Mouse (Mus musculus) kidney, embryonic 15.5 days (tissue): ENCODE results near the gene Pdzd2. TPM values are rescaled to one million over a fixed set of nuclear protein-coding genes. Genes with fewer than 3 reads are reported as not detected.

Experiments used
- ATAC-seq: fragments of 200-750 bp; cut with Nextera tagmentation; replicated peaks from 2 replicates; pipeline ENCODE4 v1.8.0; 2017; ENCODE audit warnings: moderate TSS enrichment; ENCODE audit not compliant: low FRiP score
- H3K27ac ChIP-seq: fragments of 300-500 bp; sonication (generic); 2 replicates; pipeline ENCODE4 v1.5.1; 2015; ENCODE audit warnings: mild to moderate bottlenecking, inconsistent platforms
- H3K27me3 ChIP-seq: fragments of 300-500 bp; sonication (generic); 2 replicates; pipeline ENCODE4 v1.6.1; 2015; ENCODE audit warnings: inconsistent platforms
- H3K36me3 ChIP-seq: fragments of 300-500 bp; sonication (generic); 2 replicates; pipeline ENCODE4 v1.6.1; 2015; ENCODE audit warnings: inconsistent platforms
- H3K4me1 ChIP-seq: fragments of 300-500 bp; sonication (generic); 2 replicates; pipeline ENCODE4 v1.6.1; 2015; ENCODE audit warnings: inconsistent platforms
- H3K4me2 ChIP-seq: fragments of 300-500 bp; sonication (generic); 2 replicates; pipeline ENCODE4 v1.6.1; 2015; ENCODE audit warnings: moderate library complexity, mild to moderate bottlenecking, inconsistent platforms
- H3K4me3 ChIP-seq: fragments of 300-500 bp; sonication (generic); replicated peaks from 2 replicates; pipeline ENCODE4 v1.5.1; 2015; ENCODE audit warnings: mild to moderate bottlenecking, inconsistent platforms
- H3K9ac ChIP-seq: fragments of 300-500 bp; sonication (generic); 2 replicates; pipeline ENCODE4 v1.6.1; 2015; ENCODE audit warnings: mild to moderate bottlenecking, inconsistent platforms
- H3K9me3 ChIP-seq: fragments of 300-500 bp; sonication (generic); replicated peaks from 2 replicates; pipeline ENCODE4 v1.6.1; 2016; ENCODE audit warnings: inconsistent platforms
- WGBS: fragments of 180-500 bp; shearing (Covaris S2); methylation state at CpG from one replicate; pipeline ENCODE4 v1.1.7; 2015; ENCODE audit warnings: mixed read lengths; 5-methylcytosine and 5-hydroxymethylcytosine counted together
- polyA plus RNA-seq: library from polyadenylated mRNA; unstranded; fragments of >200 nt; fragmentation: Nextera tagmentation; extraction: Ambion mirVana; gene quantifications from 2 replicates; pipeline ENCODE4 v1.2.1, GENCODE M21; 2015

The Pdzd2 gene
- polyA plus RNA-seq, 1 experiment from 2014 or later: 41.3 TPM

DNA sequence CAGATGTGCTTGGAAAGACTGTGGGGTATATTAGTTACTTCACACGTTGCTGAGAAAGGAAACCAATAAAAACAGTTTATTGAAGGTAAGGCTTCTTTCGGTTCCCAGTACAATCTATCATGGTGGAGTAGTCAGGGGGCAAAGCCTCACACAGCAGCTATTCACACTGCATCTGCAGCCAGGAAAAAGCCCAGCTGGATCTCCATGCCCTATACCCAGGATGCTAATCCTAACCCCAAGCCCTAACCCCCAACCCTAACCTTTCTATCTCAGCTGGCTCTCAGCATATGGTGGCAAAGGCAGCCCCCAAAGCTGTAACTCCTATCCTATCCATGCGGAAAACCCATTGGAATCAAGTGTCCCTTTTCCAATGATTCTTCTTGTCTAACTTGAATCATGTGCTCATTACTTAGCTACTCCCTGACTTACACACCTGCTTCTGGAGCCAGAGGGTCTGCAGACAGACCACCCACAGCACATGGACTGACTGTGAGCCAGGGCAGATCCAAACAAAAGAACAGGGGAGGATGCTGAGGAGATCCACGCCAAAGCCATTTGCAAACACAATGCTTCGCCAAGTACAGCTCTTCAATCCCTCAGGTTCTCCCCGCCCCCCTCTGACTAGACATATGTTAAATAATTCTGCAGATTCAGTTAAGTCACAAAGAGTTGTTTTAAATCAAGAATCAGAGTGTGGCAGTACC lies 83.6 kb downstream of the Pdzd2 start:
- Histone ChIP-seq H3K9me3 (no peaks in the 10 kb centered on the region), H3K9ac (no peak overlapping the region), H3K4me1 (peaks cover 13% of the 10 kb centered on the region; the same call in 1 of the 2 replicates), H3K4me2 (no peak overlapping the region), H3K4me3 (no peak overlapping the region), H3K27ac (no peak overlapping the region), H3K27me3 (no peaks in the 10 kb centered on the region), H3K36me3 (no peaks in the 10 kb centered on the region)
- ATAC-seq: peak; percentile 15; the same call in 1 of the 2 replicates
- 47% methylated on average over 6 of the region's 6 CpGs for WGBS

DNA sequence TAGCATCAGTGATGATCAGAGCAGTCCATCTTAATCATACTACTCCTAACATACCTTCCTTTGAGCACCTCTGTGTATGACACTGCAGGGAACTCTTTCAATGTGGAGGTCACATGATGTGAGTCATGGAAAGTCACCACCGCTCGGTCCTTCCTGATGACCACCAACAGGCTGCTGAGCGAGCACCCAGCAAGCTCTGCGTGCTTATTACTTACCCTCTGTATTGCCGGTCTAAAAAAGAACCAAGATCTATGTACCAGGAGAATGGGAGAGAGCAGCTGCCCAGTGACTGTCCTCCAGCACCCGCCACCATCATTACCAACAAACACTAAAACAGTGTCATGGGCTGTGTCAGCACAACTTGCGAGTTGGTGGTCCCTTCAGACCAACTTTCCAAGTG lies 84.4 kb downstream of the Pdzd2 start:
- no peak for ATAC-seq
- WGBS: 94% methylated on average over 7 of the region's 7 CpGs
- Histone ChIP-seq H3K4me2 (no peak overlapping the region), H3K27me3 (no peaks in the 10 kb centered on the region), H3K27ac (no peak overlapping the region), H3K9ac (no peak overlapping the region), H3K36me3 (no peaks in the 10 kb centered on the region), H3K4me3 (no peak overlapping the region), H3K9me3 (no peaks in the 10 kb centered on the region), H3K4me1 (peaks cover 18% of the 10 kb centered on the region)

DNA sequence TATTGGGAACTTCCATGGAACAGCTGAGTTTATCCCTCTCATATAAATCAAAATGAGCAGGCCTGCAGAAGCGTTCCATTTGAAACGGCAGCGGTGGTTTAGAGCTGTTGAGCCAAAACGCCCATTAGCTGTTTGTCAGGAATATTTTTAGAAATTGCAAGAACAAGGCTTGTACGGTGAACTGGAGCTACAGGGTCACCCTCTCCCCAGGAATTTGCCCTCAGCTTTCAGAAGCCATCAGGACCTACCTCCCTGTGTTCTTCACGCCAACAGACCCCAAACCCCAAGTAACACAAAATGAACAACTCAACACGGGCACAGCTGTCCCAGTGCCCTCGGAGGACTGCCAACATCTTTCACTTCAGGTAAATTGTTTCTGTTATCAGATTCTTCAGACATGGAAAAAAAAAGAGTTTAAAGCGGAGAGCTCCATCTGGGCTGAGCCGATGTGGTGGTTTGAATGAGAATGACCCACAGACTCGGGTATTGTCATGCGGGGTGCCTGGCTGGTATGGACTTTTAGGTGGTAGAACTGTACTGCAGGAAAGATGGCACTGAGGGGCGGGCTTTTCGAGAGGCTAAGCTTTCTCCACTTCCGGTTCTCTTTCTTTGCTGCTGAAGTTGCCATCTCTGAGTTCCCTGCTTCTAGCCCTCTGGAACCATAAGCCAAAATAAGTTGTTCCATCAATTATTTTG lies 87.2 kb downstream of the Pdzd2 start:
- WGBS: 64% methylated on average over 15 of the region's 15 CpGs
- Histone ChIP-seq H3K27ac (peak overlapping the region; percentile 39), H3K4me2 (peak overlapping the region; percentile 26)

DNA sequence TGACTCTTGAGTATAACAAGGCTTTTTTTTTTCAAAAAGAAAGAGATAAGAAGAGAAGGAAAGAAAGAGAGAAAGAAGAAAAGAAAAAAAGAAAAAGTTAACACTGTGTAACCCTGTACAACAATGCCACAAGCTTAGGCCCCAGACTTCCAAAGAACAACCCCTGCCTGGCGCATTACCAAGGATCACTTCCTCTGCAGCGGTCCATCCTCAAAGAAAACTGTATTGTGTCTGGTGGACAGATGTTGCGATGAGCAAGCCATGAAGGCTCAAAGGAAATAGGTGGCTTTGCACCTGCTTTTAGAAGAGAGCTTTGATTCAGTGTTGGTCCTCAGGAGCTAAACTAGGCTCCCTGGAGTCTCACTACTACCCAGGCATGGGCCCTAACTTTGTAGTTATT lies 89.5 kb downstream of the Pdzd2 start:
- ATAC-seq: no peak
- Histone ChIP-seq H3K9ac (no peak overlapping the region), H3K27ac (no peak overlapping the region), H3K36me3 (no peaks in the 10 kb centered on the region), H3K27me3 (no peaks in the 10 kb centered on the region), H3K4me3 (no peak overlapping the region), H3K4me2 (no peak overlapping the region), H3K9me3 (no peaks in the 10 kb centered on the region), H3K4me1 (peaks cover 23% of the 10 kb centered on the region)
- 91% methylated on average over 3 of the region's 3 CpGs for WGBS

More for the DNA sequence above, 87.2 kb downstream of the Pdzd2 start:
- peaks cover 27% of the 10 kb centered on the region for H3K4me1 ChIP-seq
- no peaks in the 10 kb centered on the region for H3K9me3 ChIP-seq
- H3K27me3 ChIP-seq: no peaks in the 10 kb centered on the region
- H3K36me3 ChIP-seq: no peaks in the 10 kb centered on the region
- H3K4me3 ChIP-seq: no peak overlapping the region
- ATAC-seq: no peak
- H3K9ac ChIP-seq: no peak overlapping the region

DNA sequence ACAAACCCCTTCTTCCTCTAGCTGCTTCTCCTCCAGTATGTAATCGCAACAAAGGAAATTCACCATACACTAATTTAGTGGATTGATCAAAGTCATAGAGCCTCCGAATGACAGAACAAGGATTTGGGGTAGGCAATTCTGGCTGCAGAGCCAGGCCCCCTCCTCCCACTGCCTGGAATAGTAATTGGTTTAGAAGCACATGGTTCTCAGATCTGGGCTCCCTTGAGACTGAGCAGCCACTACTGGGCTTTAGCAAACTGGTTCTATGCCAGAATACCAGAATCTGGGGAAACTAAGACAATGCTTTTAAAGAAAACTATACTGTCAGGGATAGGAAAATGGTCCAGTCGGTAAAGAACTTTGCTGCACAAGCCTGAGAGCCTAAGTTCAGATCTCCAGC lies 90.0 kb downstream of the Pdzd2 start:
- no peak overlapping the region for H3K4me2 ChIP-seq
- 77% methylated on average over 3 of the region's 3 CpGs for WGBS
- no peak overlapping the region for H3K4me3 ChIP-seq
- H3K27me3 ChIP-seq: no peaks in the 10 kb centered on the region
- no peak overlapping the region for H3K9ac ChIP-seq
- no peak overlapping the region for H3K27ac ChIP-seq
- H3K36me3 ChIP-seq: no peaks in the 10 kb centered on the region
- no peak for ATAC-seq
- no peaks in the 10 kb centered on the region for H3K9me3 ChIP-seq
- peaks cover 23% of the 10 kb centered on the region for H3K4me1 ChIP-seq

DNA sequence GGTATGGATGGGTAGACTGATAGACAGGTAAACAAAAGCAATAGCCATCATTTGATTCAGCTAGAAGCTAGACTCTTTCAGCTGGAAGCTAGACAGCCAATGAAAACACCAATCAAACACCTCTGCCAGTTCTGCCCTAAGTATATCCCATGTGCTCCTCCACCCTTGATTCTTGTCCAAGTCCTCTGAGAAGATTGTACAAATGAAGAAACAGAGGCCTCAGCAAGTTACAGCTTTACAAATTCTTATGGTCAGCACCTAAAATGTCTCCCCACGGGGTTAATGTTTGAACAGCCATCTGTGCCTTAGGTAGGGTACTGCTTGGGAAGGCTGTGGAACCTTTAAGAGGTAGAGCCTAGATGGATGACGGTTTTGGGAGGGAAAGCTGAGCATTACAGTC lies 90.6 kb downstream of the Pdzd2 start:
- Histone ChIP-seq H3K4me1 (peaks cover 23% of the 10 kb centered on the region), H3K9ac (no peak overlapping the region), H3K27ac (no peak overlapping the region), H3K36me3 (no peaks in the 10 kb centered on the region), H3K4me3 (no peak overlapping the region), H3K9me3 (no peaks in the 10 kb centered on the region), H3K4me2 (no peak overlapping the region), H3K27me3 (no peaks in the 10 kb centered on the region)
- ATAC-seq: no peak
- 76% methylated on average over 2 of the region's 2 CpGs for WGBS

DNA sequence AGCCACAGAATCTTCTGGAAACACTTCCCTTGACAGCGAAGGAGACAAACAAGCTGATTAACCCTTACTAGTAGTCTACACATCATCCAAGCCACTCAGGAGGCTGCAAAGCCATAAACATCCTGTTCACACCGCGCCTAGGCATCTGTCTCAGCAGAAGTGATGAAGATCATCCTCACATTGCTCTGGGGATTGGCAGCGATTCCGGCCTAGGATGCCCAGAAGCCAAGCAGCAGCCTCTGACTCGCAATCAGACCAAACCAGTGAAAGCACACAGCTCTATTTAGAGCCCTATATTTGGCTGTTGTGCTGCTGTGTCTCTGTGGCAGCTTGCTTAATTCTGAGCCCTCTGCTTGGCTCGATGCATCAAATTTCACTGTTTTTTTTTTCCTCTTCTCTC lies 99.0 kb downstream of the Pdzd2 start:
- H3K27ac ChIP-seq: no peak overlapping the region
- no peaks in the 10 kb centered on the region for H3K27me3 ChIP-seq
- H3K36me3 ChIP-seq: no peaks in the 10 kb centered on the region
- no peak overlapping the region for H3K9ac ChIP-seq
- H3K4me3 ChIP-seq: no peak overlapping the region
- 67% methylated on average over 7 of the region's 7 CpGs for WGBS
- ATAC-seq: no peak
- no peaks in the 10 kb centered on the region for H3K9me3 ChIP-seq
- peaks cover 6% of the 10 kb centered on the region; the same call in 1 of the 2 replicates for H3K4me1 ChIP-seq
- no peak overlapping the region for H3K4me2 ChIP-seq

DNA sequence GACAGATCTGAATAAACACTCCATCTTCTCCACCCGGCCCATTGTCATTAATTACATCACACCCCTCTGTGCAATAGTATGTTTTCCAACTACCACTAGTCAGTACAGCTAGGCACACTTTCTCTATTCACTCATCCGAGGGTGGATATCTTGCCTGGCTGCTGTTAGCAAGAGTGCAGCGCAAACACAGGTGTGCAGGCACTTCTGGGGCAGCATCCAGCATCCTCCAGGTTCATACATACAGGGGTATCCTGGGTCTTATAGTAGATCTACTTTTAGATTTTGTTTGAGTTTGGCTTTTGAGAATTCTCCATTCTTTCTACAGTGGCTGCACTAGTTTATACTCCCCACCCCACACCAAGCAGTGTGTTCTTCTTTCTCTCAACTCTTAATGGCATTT lies 99.9 kb downstream of the Pdzd2 start:
- H3K4me3 ChIP-seq: no peak overlapping the region
- ATAC-seq: no peak
- no peaks in the 10 kb centered on the region for H3K9me3 ChIP-seq
- no peak overlapping the region for H3K27ac ChIP-seq
- no peaks in the 10 kb centered on the region for H3K27me3 ChIP-seq
- no peak overlapping the region for H3K4me2 ChIP-seq
- no peaks in the 10 kb centered on the region for H3K36me3 ChIP-seq
- 79% methylated on average over 3 of the region's 3 CpGs for WGBS
- peaks cover 9% of the 10 kb centered on the region for H3K4me1 ChIP-seq
- no peak overlapping the region for H3K9ac ChIP-seq

DNA sequence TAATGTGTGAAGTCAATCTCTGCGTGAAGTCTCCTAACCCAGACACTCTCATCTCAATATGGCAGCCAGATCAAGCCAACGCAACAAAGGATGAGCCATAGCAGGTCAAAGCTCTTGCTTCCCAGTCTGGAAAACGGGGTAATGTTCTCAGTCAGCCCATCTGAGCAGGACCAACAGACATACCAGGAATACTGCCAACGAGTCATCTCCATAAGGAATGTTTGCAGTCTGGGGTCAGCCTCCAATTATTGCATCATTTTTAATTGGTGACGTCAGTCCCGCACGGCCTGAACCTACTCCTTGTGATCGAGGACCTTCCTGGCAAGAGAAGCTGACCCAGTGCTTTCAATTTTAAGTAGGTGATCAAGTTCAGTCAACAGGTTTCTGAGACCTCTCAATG lies 100.5 kb downstream of the Pdzd2 start:
- WGBS: 85% methylated on average over 8 of the region's 8 CpGs
- no peak for ATAC-seq
- H3K9ac ChIP-seq: no peak overlapping the region

DNA sequence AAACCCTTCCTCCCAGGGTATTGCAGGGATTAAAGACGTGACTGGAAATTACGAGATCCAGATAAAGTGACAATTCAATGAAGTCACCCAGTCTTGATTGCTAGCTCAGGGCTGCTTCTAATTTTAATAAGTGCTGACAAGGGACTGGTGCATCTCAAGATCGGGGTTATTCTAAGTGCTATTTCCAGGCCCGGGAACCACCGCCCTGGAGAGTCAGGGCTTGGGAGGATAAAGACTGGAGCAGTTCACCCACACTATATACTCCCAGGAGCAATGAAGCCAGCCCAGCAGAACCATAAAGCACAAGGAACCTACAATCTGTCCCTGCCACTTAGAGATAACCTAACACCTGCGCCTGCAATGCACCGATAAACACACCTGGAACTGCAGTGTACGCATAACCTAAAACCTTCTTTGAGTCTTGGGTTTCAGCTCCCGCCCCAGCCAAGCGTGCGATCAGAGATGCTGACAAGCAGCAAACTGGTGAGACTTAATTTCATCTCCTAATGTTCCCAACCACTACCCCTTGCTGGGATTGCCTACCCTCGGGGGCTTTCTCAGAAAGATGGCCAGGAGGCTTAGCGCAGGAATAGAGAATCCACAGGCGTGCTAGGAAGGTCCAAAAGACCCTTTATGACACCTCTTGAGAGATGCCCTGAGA lies 101.2 kb downstream of the Pdzd2 start:
- H3K4me3 ChIP-seq: no peak overlapping the region
- no peak overlapping the region for H3K4me2 ChIP-seq
- no peak overlapping the region for H3K9ac ChIP-seq
- ATAC-seq: peak; percentile 44; the same call in 1 of the 2 replicates
- H3K27me3 ChIP-seq: no peaks in the 10 kb centered on the region
- no peak overlapping the region for H3K27ac ChIP-seq
- H3K36me3 ChIP-seq: no peaks in the 10 kb centered on the region
- WGBS: 65% methylated on average over 14 of the region's 14 CpGs
- H3K9me3 ChIP-seq: no peaks in the 10 kb centered on the region
- H3K4me1 ChIP-seq: peaks cover 16% of the 10 kb centered on the region

More for the DNA sequence above, 100.5 kb downstream of the Pdzd2 start:
- no peak overlapping the region for H3K27ac ChIP-seq
- no peaks in the 10 kb centered on the region for H3K36me3 ChIP-seq
- no peak overlapping the region for H3K4me2 ChIP-seq
- H3K27me3 ChIP-seq: no peaks in the 10 kb centered on the region
- no peak overlapping the region for H3K4me3 ChIP-seq
- H3K9me3 ChIP-seq: no peaks in the 10 kb centered on the region
- H3K4me1 ChIP-seq: peaks cover 15% of the 10 kb centered on the region

DNA sequence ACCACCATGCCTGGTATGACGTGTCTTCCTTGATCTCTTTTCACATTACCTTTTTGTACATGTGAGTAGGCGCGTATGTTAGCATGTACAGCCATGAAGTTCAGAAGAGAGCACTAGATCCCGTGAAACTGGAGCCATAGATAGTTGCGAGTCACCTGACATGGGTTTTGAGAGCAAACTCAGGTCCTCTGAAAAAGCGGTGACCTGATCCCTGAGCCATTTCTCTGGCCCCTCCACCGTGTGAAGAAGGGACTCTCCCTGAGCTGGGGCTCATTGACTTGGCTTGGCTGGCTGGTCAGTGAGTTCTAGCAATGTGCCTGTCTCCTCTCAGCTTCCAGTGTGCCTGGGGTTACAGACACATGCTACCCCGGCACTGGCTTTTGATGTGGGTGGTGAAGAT lies 102.2 kb downstream of the Pdzd2 start:
- Histone ChIP-seq H3K36me3 (no peaks in the 10 kb centered on the region), H3K9me3 (no peaks in the 10 kb centered on the region), H3K4me3 (no peak overlapping the region), H3K27ac (no peak overlapping the region), H3K4me1 (peaks cover 16% of the 10 kb centered on the region), H3K9ac (no peak overlapping the region), H3K4me2 (no peak overlapping the region), H3K27me3 (no peaks in the 10 kb centered on the region)
- 89% methylated on average over 8 of the region's 8 CpGs for WGBS
- no peak for ATAC-seq

DNA sequence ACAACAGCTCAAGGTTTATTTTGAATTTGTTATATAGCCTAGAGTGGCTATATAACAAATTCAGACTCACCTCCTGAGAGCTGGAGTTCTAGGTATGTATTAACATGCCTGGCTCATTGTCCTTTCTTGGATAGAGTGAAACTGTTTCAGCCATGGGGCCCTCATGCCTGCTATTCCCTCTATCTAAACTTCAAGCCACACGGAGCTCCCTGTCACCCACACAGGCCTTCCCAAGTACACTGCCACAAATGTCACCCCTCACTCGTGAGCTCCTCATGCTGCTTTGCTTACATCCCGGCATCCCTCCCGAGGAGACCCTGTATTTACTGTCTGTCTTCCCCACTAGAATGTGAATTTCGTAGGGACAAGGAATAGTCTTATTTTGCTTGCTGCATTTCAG lies 103.3 kb downstream of the Pdzd2 start:
- no peak overlapping the region for H3K4me2 ChIP-seq
- 90% methylated on average over 5 of the region's 5 CpGs for WGBS

More for the DNA sequence above, 103.3 kb downstream of the Pdzd2 start:
- peaks cover 23% of the 10 kb centered on the region for H3K4me1 ChIP-seq
- ATAC-seq: no peak
- no peaks in the 10 kb centered on the region for H3K27me3 ChIP-seq
- no peaks in the 10 kb centered on the region for H3K36me3 ChIP-seq
- H3K9ac ChIP-seq: no peak overlapping the region
- no peak overlapping the region for H3K27ac ChIP-seq
- no peaks in the 10 kb centered on the region for H3K9me3 ChIP-seq
- no peak overlapping the region for H3K4me3 ChIP-seq
